Mouse (Mus musculus) thymus, adult 2 months (tissue): ENCODE data around the gene Ubr3.

Experiments
- CTCF ChIP-seq: fragments of 200-500 bp; IDR thresholded peaks from 2 replicates; pipeline ENCODE4 v1.5.1; 2012; ENCODE audit warnings: mild to moderate bottlenecking, control low read depth, low read length, moderate library complexity, borderline replicate concordance; ENCODE audit not compliant: control insufficient read depth, poor library complexity, insufficient read depth; ENCODE audit errors: extremely low read depth
- POLR2A ChIP-seq: fragments of 200-500 bp; IDR thresholded peaks from 2 replicates; pipeline ENCODE4 v1.6.1; 2012; ENCODE audit warnings: mild to moderate bottlenecking, low read length, control low read depth, moderate library complexity; ENCODE audit not compliant: control insufficient read depth, poor library complexity, insufficient read depth; ENCODE audit errors: extremely low read depth

DNA sequence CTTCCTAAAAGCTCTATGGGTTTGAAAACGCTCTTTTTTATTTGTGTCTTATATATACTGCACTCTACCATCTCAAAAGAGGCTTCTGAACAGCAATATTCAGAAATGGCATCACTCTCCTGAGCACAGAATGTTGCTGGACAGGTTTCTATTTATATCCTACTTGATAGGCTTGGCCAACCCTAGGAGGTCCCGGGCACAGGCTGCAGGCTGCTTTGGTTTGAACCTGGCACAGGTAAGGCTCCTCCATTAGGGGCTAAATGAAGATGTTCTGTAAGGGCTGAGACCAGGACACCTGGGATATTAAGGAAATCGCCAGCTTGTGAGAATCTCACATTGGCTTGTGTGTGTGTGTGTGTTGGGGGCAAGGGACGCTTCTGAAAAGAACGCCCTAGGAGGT, 172.8 kb downstream of the Ubr3 start:
- no peak for TF ChIP-seq POLR2A
- no peak for TF ChIP-seq CTCF
